Comparison of ENCODE assay signal across 23 mouse cellular contexts in genomic region chr7:67241969-67242368, GRCm38 (mm10). TPM values are rescaled to one million over a fixed set of nuclear protein-coding genes. Genes with fewer than 3 reads are reported as not detected.
DNase-seq lines count a peak whose midpoint lies in the region; ATAC-seq and TF ChIP-seq lines count a peak whose summit lies in the region.
"Had no signal": no experiment of that assay in that cellular context is flagged by ENCODE, and none has a peak within 500 bp of the region (broad histone marks: within the 10 kb centered on the region; RNA-seq: fewer than 3 reads in every experiment).

No protein-coding gene starts in this region.

- no peak for ATAC-seq in liver, embryonic 12.5 days
- peak; percentile 63; the same call in 1 of the 2 replicates for ATAC-seq in lung, postnatal 0 days
- peak; percentile 34; the same call in 1 of the 2 replicates for ATAC-seq in monocyte, adult 5-6 weeks (replicated peaks; ENCODE audit: insufficient number of reproducible peaks, low FRiP score, low TSS enrichment, poor library complexity, severe bottlenecking)
- ATAC-seq: CD4-positive, CD25-positive, alpha-beta regulatory T cell, adult 4 months; forebrain, embryonic 13.5 days; liver, postnatal 0 days had no signal

- H3K27ac ChIP-seq in liver, adult 2 months (replicated peaks; ENCODE audit: insufficient read depth, low read depth, low read length) = no peak overlapping the region
- H3K27ac ChIP-seq in liver, embryonic 12.5 days = no peak overlapping the region
- H3K27ac ChIP-seq in lung, postnatal 0 days (ENCODE audit: low read length) = peak overlapping the region; percentile 29; the same call in 1 of the 2 replicates
- H3K27ac ChIP-seq: embryonic facial prominence, embryonic 12.5 days; forebrain, embryonic 13.5 days; hindbrain, embryonic 10.5 days; limb, embryonic 15.5 days; stomach, embryonic 15.5 days had no signal

- no peak overlapping the region for H3K4me2 ChIP-seq in liver, embryonic 12.5 days
- H3K4me2 ChIP-seq in lung, postnatal 0 days (replicated peaks; ENCODE audit: low read depth, low read length) = no peak overlapping the region
- H3K4me2 ChIP-seq: embryonic facial prominence, embryonic 12.5 days; forebrain, embryonic 13.5 days; heart, embryonic 11.5 days; limb, embryonic 15.5 days; midbrain, embryonic 11.5 days; stomach, embryonic 15.5 days had no signal

- no peaks in the 10 kb centered on the region for H3K27me3 ChIP-seq in liver, adult 2 months (ENCODE audit: control insufficient read depth, insufficient read depth, low read length)
- H3K27me3 ChIP-seq in liver, embryonic 12.5 days (replicated peaks) = no peaks in the 10 kb centered on the region
- H3K27me3 ChIP-seq in lung, postnatal 0 days (replicated peaks; ENCODE audit: insufficient read depth, low read length) = no peaks in the 10 kb centered on the region
- H3K27me3 ChIP-seq: embryonic facial prominence, embryonic 12.5 days; forebrain, embryonic 13.5 days; limb, embryonic 15.5 days; stomach, embryonic 15.5 days had no signal

- H3K9me3 ChIP-seq in liver, embryonic 12.5 days (replicated peaks) = no peaks in the 10 kb centered on the region
- H3K9me3 ChIP-seq in lung, postnatal 0 days (ENCODE audit: low read length) = no peaks in the 10 kb centered on the region
- H3K9me3 ChIP-seq: embryonic facial prominence, embryonic 12.5 days; forebrain, embryonic 13.5 days; hindbrain, embryonic 10.5 days; limb, embryonic 15.5 days; stomach, embryonic 15.5 days had no signal

- TF ChIP-seq EP300 in lung, postnatal 0 days (IDR thresholded peaks at IDR 0.05) = peak; percentile 30; the same call in 1 of the 2 replicates

- H3K36me3 ChIP-seq in liver, adult 2 months (ENCODE audit: control insufficient read depth, insufficient read depth, low read length) = peaks cover 16% of the 10 kb centered on the region
- H3K36me3 ChIP-seq in liver, embryonic 12.5 days = peaks cover 21% of the 10 kb centered on the region
- no peaks in the 10 kb centered on the region for H3K36me3 ChIP-seq in lung, postnatal 0 days (ENCODE audit: insufficient read depth, low read length)
- H3K36me3 ChIP-seq: stomach, embryonic 15.5 days had no signal

- TF ChIP-seq CTCF in liver, adult 2 months (IDR thresholded peaks at IDR 0.05; ENCODE audit: low read depth, low read length) = no peak
- no peak for TF ChIP-seq CTCF in lung, postnatal 0 days (IDR thresholded peaks at IDR 0.05)

- no peaks in the 10 kb centered on the region for H3K79me2 ChIP-seq in liver, adult 2 months (ENCODE audit: control insufficient read depth, insufficient read depth, low read length)

- no peak overlapping the region for H3K4me3 ChIP-seq in liver, adult 2 months (ENCODE audit: insufficient read depth, low read depth, low read length)
- no peak overlapping the region for H3K4me3 ChIP-seq in liver, embryonic 12.5 days
- no peak overlapping the region for H3K4me3 ChIP-seq in lung, postnatal 0 days (ENCODE audit: low read depth, low read length)
- H3K4me3 ChIP-seq: embryonic facial prominence, embryonic 12.5 days; erythroblast, embryonic 14.5 days; forebrain, embryonic 13.5 days; hindbrain, embryonic 10.5 days; limb, embryonic 15.5 days; stomach, embryonic 15.5 days had no signal

- peaks cover 2% of the 10 kb centered on the region; the same call in 1 of the 2 replicates for H3K4me1 ChIP-seq in liver, adult 2 months (ENCODE audit: control insufficient read depth, insufficient read depth, low read length)
- peaks cover 8% of the 10 kb centered on the region for H3K4me1 ChIP-seq in liver, embryonic 12.5 days
- H3K4me1 ChIP-seq in lung, postnatal 0 days (ENCODE audit: insufficient read depth, low read depth, low read length) = no peaks in the 10 kb centered on the region
- H3K4me1 ChIP-seq: embryonic facial prominence, embryonic 12.5 days; forebrain, embryonic 13.5 days; hindbrain, embryonic 10.5 days; stomach, embryonic 15.5 days had no signal

- TF ChIP-seq POLR2A in liver, adult 2 months (IDR thresholded peaks at IDR 0.05; ENCODE audit: extremely low read depth, insufficient read depth, low read length) = no peak

- WGBS in liver, adult 2 months = 26% methylated on average over 3 of the region's 3 CpGs
- WGBS in liver, embryonic 12.5 days (ENCODE audit: insufficient replicate concordance) = 83% methylated on average over 3 of the region's 3 CpGs
- 5% methylated on average over 3 of the region's 3 CpGs for WGBS in lung, postnatal 0 days

- H3K9ac ChIP-seq in liver, adult 2 months (ENCODE audit: low read depth, low read length) = no peak overlapping the region
- H3K9ac ChIP-seq in liver, embryonic 12.5 days = no peak overlapping the region
- H3K9ac ChIP-seq in lung, postnatal 0 days (replicated peaks; ENCODE audit: low read depth) = no peak overlapping the region
- H3K9ac ChIP-seq: embryonic facial prominence, embryonic 12.5 days; forebrain, embryonic 13.5 days; limb, embryonic 15.5 days; liver, postnatal 0 days; stomach, embryonic 15.5 days had no signal

- DNase-seq in liver, adult 2 months (ENCODE audit: extremely low read depth, low read depth, low spot score) = peak; percentile 40
- peak; percentile 44 for DNase-seq in adipocyte (ENCODE audit: low spot score)
- DNase-seq in lung, postnatal 0 days (ENCODE audit: low spot score) = peak; percentile 92
- no peak for DNase-seq in urinary bladder, adult 2 months (ENCODE audit: low spot score)
- no peak for DNase-seq in adrenal gland, adult 8-10 months
- DNase-seq: cerebellum, adult 9-10 months; gastrocnemius, postnatal 25 days; kidney, adult 11 months; kidney, postnatal 14 days; liver, postnatal 0 days; retina, postnatal 1 day; thymus, adult 18-20 months had no signal

RNA-seq across cellular contexts. Expression of gene Lysmd4, which starts 19.6 kb away (rescaled TPM):
- 9.5 and 9.6 TPM in 2 replicates for total RNA-seq in liver, adult 2 months (2014; rRNA removed)
- polyA plus RNA-seq in liver, adult 2 months (2012; rRNA removed) = 8.3 and 8.5 TPM in 2 replicates
- 3.8 and 4.4 TPM in 2 replicates for polyA plus RNA-seq in liver, embryonic 12.5 days (2016; fragmentation: Nextera tagmentation; extraction: Ambion mirVana)
- 8.4 and 10.8 TPM in 2 replicates for polyA plus RNA-seq in lung, postnatal 0 days (2015; fragmentation: Nextera tagmentation; extraction: Ambion mirVana)
- total RNA-seq in monocyte, adult 5-6 weeks (2017) = 2.7 to 7.8 TPM (median 7.5 TPM) in 3 replicates
- 10.0 and 11.8 TPM in 2 replicates for polyA plus RNA-seq in urinary bladder, adult 2 months (2012; rRNA removed)
- 10 to 100 TPM; 12.1 to 13.8 (median 12.5) TPM for total RNA-seq in adrenal gland, adult 8-10 months (2022)

Comparison
In these comparisons a context has a peak if more than half of its experiments do, and no peak if none do; other contexts are left out.
1. DNase-seq: peak in liver, adult 2 months (single experiment), adipocyte (single experiment) and lung, postnatal 0 days (single experiment); none in urinary bladder, adult 2 months (single experiment) and adrenal gland, adult 8-10 months (single experiment).